Mouse (Mus musculus): ENCODE measurements at regions not wholly inside any gene's neighbourhood (a gene's known extent, or its start where the extent isn't known, plus 50 kb on each side); places are given as distances from the start of the nearest gene placed in this dataset.

- no peaks in the 10 kb centered on the region for H3K9me3 ChIP-seq
- 53% methylated on average over 3 of the region's 3 CpGs for WGBS
- ATAC-seq (ENCODE audit: low FRiP score): no peak
These were observed 65.2 kb downstream of the Slc30a10 start for GRCm38 (mm10) chr1:185519811-185520210.

DNA sequence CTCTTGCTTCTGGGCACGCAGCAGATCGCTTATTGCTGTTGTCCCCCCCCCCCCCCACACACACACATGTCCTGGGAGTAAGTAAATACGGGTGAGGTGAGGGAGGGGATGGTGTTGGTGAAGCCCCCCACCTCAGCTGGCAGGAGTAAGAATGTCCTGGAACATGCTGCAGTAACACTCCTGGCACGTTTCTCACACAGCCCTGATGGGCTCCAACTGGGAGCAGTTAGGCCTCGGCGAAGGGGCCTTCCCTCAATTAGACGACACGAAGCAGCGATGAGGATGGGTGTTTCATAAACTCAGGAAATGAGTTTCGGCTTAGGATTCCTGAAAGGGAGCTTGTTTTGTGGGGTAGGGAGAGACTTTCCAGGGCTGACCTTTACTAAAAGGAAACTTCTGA lies 69.4 kb downstream of the Slc30a10 start:
- no peak overlapping the region for H3K9ac ChIP-seq
- 78% methylated on average over 10 of the region's 10 CpGs for WGBS
- peaks cover 4% of the 10 kb centered on the region; the same call in 1 of the 2 replicates for H3K9me3 ChIP-seq
- no peaks in the 10 kb centered on the region for H3K4me1 ChIP-seq (replicated peaks)
- no peak overlapping the region for H3K4me3 ChIP-seq
- H3K36me3 ChIP-seq: no peaks in the 10 kb centered on the region
- no peak for ATAC-seq (ENCODE audit: low FRiP score)
- no peak overlapping the region for H3K27ac ChIP-seq
- no peaks in the 10 kb centered on the region for H3K27me3 ChIP-seq
- no peak overlapping the region for H3K4me2 ChIP-seq

More at GRCm38 (mm10) chr1:185519811-185520210, 65.2 kb downstream of the Slc30a10 start:
- Histone ChIP-seq H3K9ac (no peak overlapping the region), H3K4me1 (replicated peaks) (no peaks in the 10 kb centered on the region; the same call in 1 of the 2 replicates), H3K27ac (no peak overlapping the region), H3K4me2 (no peak overlapping the region), H3K4me3 (no peak overlapping the region), H3K36me3 (no peaks in the 10 kb centered on the region), H3K27me3 (no peaks in the 10 kb centered on the region)

DNA sequence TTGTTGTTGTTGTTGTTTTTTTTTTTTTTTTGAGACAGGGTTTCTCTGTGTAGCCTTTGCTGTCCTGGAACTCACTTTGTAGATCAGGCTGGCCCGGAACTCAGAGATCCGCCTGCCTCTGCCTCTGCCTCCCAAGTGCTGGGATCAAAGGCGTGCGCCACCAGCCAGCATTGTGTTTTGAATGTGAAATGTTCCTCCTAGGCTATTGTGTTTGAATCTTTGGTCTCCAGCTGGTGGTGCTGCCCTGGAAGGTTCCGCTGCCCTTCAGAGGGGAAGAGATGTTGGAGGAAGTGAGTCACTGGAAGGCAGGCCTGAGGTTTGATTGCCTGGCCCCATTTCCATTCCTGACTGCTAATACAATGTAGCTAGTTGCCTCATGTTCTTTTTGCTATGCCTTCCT lies 78.8 kb downstream of the Slc30a10 start:
- H3K9me3 ChIP-seq: no peaks in the 10 kb centered on the region
- no peak overlapping the region for H3K27ac ChIP-seq
- H3K4me1 ChIP-seq (replicated peaks): no peaks in the 10 kb centered on the region
- no peak overlapping the region for H3K9ac ChIP-seq
- WGBS: 96% methylated on average over 5 of the region's 5 CpGs
- no peak overlapping the region for H3K4me3 ChIP-seq
- no peak overlapping the region for H3K4me2 ChIP-seq
- H3K27me3 ChIP-seq: no peaks in the 10 kb centered on the region
- ATAC-seq (ENCODE audit: low FRiP score): no peak
- H3K36me3 ChIP-seq: no peaks in the 10 kb centered on the region

DNA sequence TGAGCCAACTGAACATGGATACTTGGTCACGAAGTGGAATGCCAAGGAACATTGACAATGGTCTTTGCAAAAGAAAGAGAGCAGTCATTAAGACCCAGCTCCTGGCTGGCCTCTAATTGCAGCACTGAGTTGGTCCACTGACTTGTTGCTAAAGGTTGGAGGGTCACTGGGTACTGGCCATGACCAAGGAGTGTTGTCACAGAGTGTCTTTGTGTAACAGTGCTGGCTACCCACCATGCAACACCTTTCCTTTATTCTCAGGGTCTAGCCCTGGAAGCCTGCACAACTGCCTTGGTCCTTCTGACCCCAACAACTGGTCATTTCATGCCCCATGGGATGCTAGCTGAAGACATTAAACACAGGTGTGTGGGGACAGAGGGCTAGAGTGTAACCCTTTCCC lies 79.5 kb downstream of the Slc30a10 start:
- no peak overlapping the region for H3K4me3 ChIP-seq
- no peaks in the 10 kb centered on the region for H3K9me3 ChIP-seq
- H3K4me1 ChIP-seq (replicated peaks): no peaks in the 10 kb centered on the region
- H3K27me3 ChIP-seq: no peaks in the 10 kb centered on the region
- no peak overlapping the region for H3K9ac ChIP-seq
- H3K36me3 ChIP-seq: no peaks in the 10 kb centered on the region
- H3K27ac ChIP-seq: no peak overlapping the region
- no peak for ATAC-seq (ENCODE audit: low FRiP score)
- 91% methylated on average over 1 of the region's 1 CpGs for WGBS
- no peak overlapping the region for H3K4me2 ChIP-seq

DNA sequence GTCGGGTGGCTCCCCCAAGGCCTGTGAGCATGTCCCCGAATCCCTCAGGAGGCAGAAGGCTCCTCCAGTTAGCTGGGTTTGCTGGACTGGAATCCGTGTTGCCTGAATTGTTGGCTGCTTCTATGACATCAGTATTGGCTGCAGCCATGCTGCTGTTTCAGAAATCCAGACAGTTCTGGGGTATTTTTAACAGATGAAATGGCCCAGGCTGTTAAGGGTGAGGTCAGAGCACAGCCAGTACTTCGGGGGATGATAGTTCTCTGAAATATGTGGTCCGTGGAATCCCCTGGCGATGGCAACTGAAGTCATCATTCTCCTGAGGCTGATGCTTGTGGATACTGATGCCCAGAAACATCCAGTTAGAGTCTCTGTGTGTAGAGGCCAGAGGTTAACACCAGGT lies 80.7 kb downstream of the Slc30a10 start:
- H3K36me3 ChIP-seq: no peaks in the 10 kb centered on the region
- H3K27ac ChIP-seq: no peak overlapping the region
- 89% methylated on average over 6 of the region's 6 CpGs for whole genome bisulfite sequencing
- H3K9me3 ChIP-seq: no peaks in the 10 kb centered on the region
- H3K4me1 ChIP-seq (replicated peaks): no peaks in the 10 kb centered on the region
- no peak overlapping the region for H3K4me2 ChIP-seq
- H3K27me3 ChIP-seq: no peaks in the 10 kb centered on the region
- no peak for ATAC-seq (ENCODE audit: low FRiP score)
- no peak overlapping the region for H3K9ac ChIP-seq
- no peak overlapping the region for H3K4me3 ChIP-seq

DNA sequence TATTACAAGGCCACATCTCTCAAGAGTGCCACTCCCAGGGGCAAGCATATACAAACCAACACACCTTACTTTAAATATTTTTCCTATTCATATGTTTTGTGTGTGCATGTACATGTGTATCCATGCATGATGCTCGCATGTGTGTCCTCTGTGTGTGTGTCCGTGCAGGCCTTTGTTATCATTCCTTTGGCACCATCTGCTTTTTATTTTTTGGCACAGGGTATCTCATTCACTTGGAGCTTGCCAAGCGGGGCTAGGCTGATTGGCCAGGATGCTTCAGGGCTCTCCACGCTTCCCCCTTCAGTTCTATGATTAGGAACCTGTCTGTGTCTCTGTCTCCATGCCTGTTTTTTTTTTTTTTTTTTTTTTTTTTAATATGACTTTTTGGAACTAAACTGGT lies 82.6 kb downstream of the Slc30a10 start:
- Histone ChIP-seq H3K27ac (no peak overlapping the region), H3K4me2 (no peak overlapping the region), H3K9me3 (no peaks in the 10 kb centered on the region), H3K27me3 (no peaks in the 10 kb centered on the region), H3K4me3 (no peak overlapping the region), H3K9ac (no peak overlapping the region), H3K4me1 (replicated peaks) (no peaks in the 10 kb centered on the region), H3K36me3 (no peaks in the 10 kb centered on the region)
- 90% methylated on average over 4 of the region's 4 CpGs for WGBS
- no peak for ATAC-seq (ENCODE audit: low FRiP score)

DNA sequence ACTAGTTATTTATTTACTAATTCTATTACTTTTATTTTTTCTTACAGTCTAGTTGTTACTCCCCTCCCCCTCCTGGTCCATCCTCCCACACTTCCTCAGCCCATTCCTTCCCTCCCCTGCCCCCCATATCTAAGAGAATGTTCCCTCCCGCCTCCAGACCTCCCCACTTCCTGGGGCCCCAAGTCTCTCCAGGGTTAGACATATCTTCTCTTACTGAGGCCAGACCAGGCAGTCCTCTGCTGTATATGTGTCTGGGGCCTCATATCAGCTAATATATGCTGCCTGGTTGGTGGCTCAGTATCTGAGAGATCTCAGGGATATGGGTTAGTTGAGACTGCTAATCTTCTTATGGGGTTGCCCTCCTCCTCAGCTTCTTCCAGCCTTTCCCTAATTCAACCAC lies 84.8 kb downstream of the Slc30a10 start:
- H3K9me3 ChIP-seq: no peaks in the 10 kb centered on the region
- H3K4me3 ChIP-seq: no peak overlapping the region
- H3K4me2 ChIP-seq: no peak overlapping the region
- no peaks in the 10 kb centered on the region for H3K36me3 ChIP-seq
- 76% methylated on average over 1 of the region's 1 CpGs for WGBS
- ATAC-seq (ENCODE audit: low FRiP score): no peak
- no peak overlapping the region for H3K27ac ChIP-seq
- no peaks in the 10 kb centered on the region for H3K27me3 ChIP-seq
- no peaks in the 10 kb centered on the region for H3K4me1 ChIP-seq (replicated peaks)
- H3K9ac ChIP-seq: no peak overlapping the region

DNA sequence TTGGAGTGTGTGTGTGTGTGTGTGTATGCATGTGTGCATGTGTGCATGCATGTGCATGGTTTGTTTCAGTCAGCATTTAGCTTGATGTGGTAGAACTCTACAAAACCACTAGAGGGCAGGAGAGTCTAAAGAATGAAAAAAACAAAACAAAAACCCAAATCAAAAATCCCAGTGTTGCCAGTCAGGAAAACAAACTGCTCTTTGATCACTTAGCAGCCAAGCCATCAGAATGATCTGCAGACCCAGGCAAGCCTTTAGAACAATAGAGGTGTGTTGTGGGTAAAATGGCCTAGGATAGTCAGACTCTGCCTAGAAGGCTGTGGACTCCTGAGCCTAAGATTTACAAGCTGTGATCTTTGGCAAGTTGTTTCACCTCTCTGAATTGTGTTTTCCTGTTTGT lies 91.7 kb downstream of the Slc30a10 start:
- ATAC-seq (ENCODE audit: low FRiP score): no peak
- Histone ChIP-seq H3K9ac (0 out of 2 replicates have a peak overlapping the region, but pooled peaks have one; percentile 6), H3K4me3 (no peak overlapping the region), H3K27ac (no peak overlapping the region), H3K4me2 (no peak overlapping the region), H3K9me3 (no peaks in the 10 kb centered on the region), H3K36me3 (no peaks in the 10 kb centered on the region), H3K4me1 (replicated peaks) (peaks cover 4% of the 10 kb centered on the region), H3K27me3 (no peaks in the 10 kb centered on the region; the same call in 1 of the 2 replicates)

DNA sequence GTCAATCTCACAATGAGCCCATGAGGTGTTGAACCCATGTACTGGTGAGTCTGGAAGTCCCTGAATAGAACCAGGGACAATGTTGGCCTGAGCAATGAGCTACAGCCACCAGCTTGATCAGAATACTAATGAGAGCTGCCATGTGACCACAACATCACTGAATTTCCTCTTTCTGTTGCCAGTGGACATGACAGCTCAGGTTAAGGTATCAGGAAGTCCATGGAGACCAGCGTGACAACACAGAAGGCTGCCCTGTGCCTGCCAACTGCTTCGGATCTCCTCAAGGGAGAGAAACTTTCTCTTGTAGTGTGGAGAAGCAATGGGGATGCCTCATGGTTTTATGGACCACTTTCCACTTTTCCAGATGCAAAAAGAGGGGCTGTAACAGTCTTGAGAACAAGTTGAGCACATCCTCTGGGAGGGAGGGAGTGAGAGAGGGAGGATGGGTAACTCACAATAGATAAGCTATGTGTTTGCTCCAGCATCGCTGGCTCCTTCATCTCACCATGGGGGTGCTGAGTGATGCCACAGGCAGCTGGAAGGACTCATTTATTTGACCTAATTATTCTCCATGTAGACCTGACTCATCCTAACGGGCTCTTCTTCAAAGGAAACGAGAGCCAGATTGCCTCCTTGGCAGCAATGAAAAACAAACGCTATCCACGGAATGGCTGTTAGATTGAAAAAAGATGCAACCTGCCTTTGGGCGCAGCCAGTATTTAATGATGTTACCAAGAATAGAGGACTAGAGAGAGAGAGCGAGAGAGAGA lies 118.3 kb downstream of the Slc30a10 start:
- no peaks in the 10 kb centered on the region for H3K9me3 ChIP-seq
- no peak overlapping the region for H3K9ac ChIP-seq
- H3K4me3 ChIP-seq: no peak overlapping the region
- H3K4me1 ChIP-seq (replicated peaks): no peaks in the 10 kb centered on the region
- no peaks in the 10 kb centered on the region for H3K27me3 ChIP-seq
- H3K27ac ChIP-seq: no peak overlapping the region
- H3K36me3 ChIP-seq: no peaks in the 10 kb centered on the region
- 61% methylated on average over 9 of the region's 9 CpGs for WGBS
- no peak overlapping the region for H3K4me2 ChIP-seq
- no peak for ATAC-seq (ENCODE audit: low FRiP score)

DNA sequence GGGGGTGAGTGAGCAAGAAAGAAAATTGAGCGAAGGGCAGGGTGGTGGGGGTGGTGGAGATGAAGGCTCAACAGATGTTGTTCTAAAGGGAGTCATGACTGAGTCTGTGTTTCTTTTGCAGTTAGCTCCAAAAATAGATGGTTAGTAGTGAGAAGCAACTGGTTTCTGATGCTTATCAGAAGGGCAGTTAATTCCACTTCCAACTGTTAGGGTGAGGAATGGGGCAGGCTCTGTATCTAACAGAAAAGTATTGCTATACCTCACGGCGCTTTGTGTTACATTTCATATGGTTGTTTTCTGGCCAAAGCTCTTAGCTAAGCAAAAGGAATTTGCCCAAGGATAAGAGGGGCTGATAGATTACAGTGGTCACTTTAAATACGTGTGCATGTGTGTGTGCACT lies 120.3 kb downstream of the Slc30a10 start:
- H3K36me3 ChIP-seq: no peaks in the 10 kb centered on the region
- no peak overlapping the region for H3K27ac ChIP-seq
- H3K27me3 ChIP-seq: no peaks in the 10 kb centered on the region
- WGBS: 84% methylated on average over 4 of the region's 4 CpGs
- H3K4me1 ChIP-seq (replicated peaks): no peaks in the 10 kb centered on the region
- no peak for ATAC-seq (ENCODE audit: low FRiP score)
- H3K9ac ChIP-seq: no peak overlapping the region
- H3K4me2 ChIP-seq: no peak overlapping the region
- H3K9me3 ChIP-seq: peaks cover 5% of the 10 kb centered on the region
- H3K4me3 ChIP-seq: no peak overlapping the region

- no peak overlapping the region for H3K9ac ChIP-seq
- no peak for ATAC-seq (ENCODE audit: low FRiP score)
- H3K36me3 ChIP-seq: no peaks in the 10 kb centered on the region
- no peak overlapping the region for H3K4me2 ChIP-seq
- 93% methylated on average over 1 of the region's 1 CpGs for WGBS
- H3K9me3 ChIP-seq: peaks cover 5% of the 10 kb centered on the region
- H3K27me3 ChIP-seq: no peaks in the 10 kb centered on the region
- no peaks in the 10 kb centered on the region for H3K4me1 ChIP-seq (replicated peaks)
- no peak overlapping the region for H3K27ac ChIP-seq
- H3K4me3 ChIP-seq: no peak overlapping the region
These were observed 125.2 kb downstream of the Slc30a10 start for GRCm38 (mm10) chr1:185579824-185580223.

- H3K27ac ChIP-seq: no peak overlapping the region
- no peaks in the 10 kb centered on the region for H3K9me3 ChIP-seq
- no peaks in the 10 kb centered on the region for H3K36me3 ChIP-seq
- ATAC-seq (ENCODE audit: low FRiP score): no peak
- no peak overlapping the region for H3K4me2 ChIP-seq
- H3K27me3 ChIP-seq: no peaks in the 10 kb centered on the region
- H3K4me1 ChIP-seq (replicated peaks): no peaks in the 10 kb centered on the region
- H3K9ac ChIP-seq: no peak overlapping the region
- 82% methylated on average over 6 of the region's 6 CpGs for WGBS
- no peak overlapping the region for H3K4me3 ChIP-seq
These were observed 130.7 kb downstream of the Slc30a10 start for GRCm38 (mm10) chr1:185585191-185585870.

Data from hindbrain, embryonic 13.5 days (tissue).